Mouse (Mus musculus): ENCODE data around the gene Hsf2. TPM values are rescaled to one million over a fixed set of nuclear protein-coding genes. Genes with fewer than 3 reads are reported as not detected.

Gene Hsf2
- total RNA-seq (2023): 15.8 TPM

GRCm38 (mm10) chr10:57485908-57486541, at the start of gene Hsf2:
Gene Hsf2, plus strand, starts transcription at chr10:57486385.

GRCm38 (mm10) chr10:57532218-57533101, 46.3 kb downstream of the Hsf2 start, which contains the start of gene Serinc1:
Gene Serinc1, minus strand, starts transcription at chr10:57532530.

Other genes with a start within 250 kb of the Hsf2 start
- gene Serinc1, start 46.1 kb downstream of the Hsf2 start, total RNA-seq (2023): 280 TPM
- gene Pkib, start 145.6 kb downstream of the Hsf2 start, total RNA-seq (2023): 4.7 TPM

All from CD4-positive naive resting alpha-beta T cell, adult 76 days (primary cell).